Mouse (Mus musculus) CH12.LX (cell line): ENCODE measurements around the gene Hist1h1d.
A peak's percentile ranks its signal among the peaks of the same experiment; 100 is the strongest.

Experiments
- EP300 ChIP-seq: IDR thresholded peaks from 2 replicates; pipeline ENCODE4 v1.6.1; 2011; ENCODE audit warnings: low read length, improper control_type of control experiment
- MAX ChIP-seq: IDR thresholded peaks from 2 replicates; pipeline ENCODE4 v1.6.1; 2011; ENCODE audit warnings: low read length, improper control_type of control experiment
- POLR2A ChIP-seq: IDR thresholded peaks from 2 replicates; pipeline ENCODE4 v1.6.1; 2011; ENCODE audit warnings: low read depth, mild to moderate bottlenecking, improper control_type of control experiment, low read length

- TF ChIP-seq MAX = 0 out of 2 replicates have a peak, but pooled peaks have one; percentile 21
- TF ChIP-seq EP300 = no peak
- TF ChIP-seq POLR2A = no peak
These were observed 20.6 kb upstream of the Hist1h1d start for GRCm38 (mm10) chr13:23532262-23533075.
